ENCODE assay signal across 8 mouse cellular contexts in genomic region chr11:6465122-6465521, GRCm38 (mm10). TPM values are rescaled to one million over a fixed set of nuclear protein-coding genes. Genes with fewer than 3 reads are reported as not detected.
A peak's percentile ranks its signal among the peaks of the same experiment; 100 is the strongest.
DNase-seq lines count a peak whose midpoint lies in the region; ATAC-seq and TF ChIP-seq lines count a peak whose summit lies in the region.

No protein-coding gene starts in this region.

- H3K9ac ChIP-seq in forebrain, embryonic 14.5 days (ENCODE audit: low read length) = no peak overlapping the region
- no peak overlapping the region for H3K9ac ChIP-seq in intestine, embryonic 15.5 days
- H3K9ac ChIP-seq in midbrain, postnatal 0 days (replicated peaks; ENCODE audit: low read length, poor library complexity, severe bottlenecking) = no peak overlapping the region

- peak; percentile 81 for TF ChIP-seq CTCF in midbrain, postnatal 0 days (IDR thresholded peaks at IDR 0.05)

- ATAC-seq in forebrain, embryonic 14.5 days = peak; percentile 77
- ATAC-seq in intestine, embryonic 15.5 days = peak; percentile 69
- peak; percentile 77 for ATAC-seq in midbrain, postnatal 0 days (ENCODE audit: low FRiP score)

- peak; percentile 18 for DNase-seq in ovary, postnatal 10 days (ENCODE audit: low spot score)
- no peak for DNase-seq in ovary, adult 18-20 months (ENCODE audit: low spot score)
- DNase-seq in c-Kit-positive CD71-positive TER-119-negative erythroid progenitor cells, embryonic 14.5 days (ENCODE audit: low read depth) = peak; percentile 74
- DNase-seq in forebrain, embryonic 14.5 days (ENCODE audit: low spot score) = peak; percentile 92
- peak; percentile 71 for DNase-seq in liver
- peak; percentile 94 for DNase-seq in midbrain, postnatal 0 days (ENCODE audit: low spot score)
- DNase-seq in spleen, postnatal 36 days (ENCODE audit: low spot score in 2 of 2) = peak; percentile 63 to 73

- H3K4me3 ChIP-seq in forebrain, embryonic 14.5 days (ENCODE audit: low read depth, low read length) = no peak overlapping the region
- H3K4me3 ChIP-seq in intestine, embryonic 15.5 days (replicated peaks) = no peak overlapping the region
- H3K4me3 ChIP-seq in midbrain, postnatal 0 days (ENCODE audit: low read depth, low read length) = no peak overlapping the region

- no peaks in the 10 kb centered on the region for H3K27me3 ChIP-seq in forebrain, embryonic 14.5 days (replicated peaks; ENCODE audit: control insufficient read depth, insufficient read depth, low read length)
- H3K27me3 ChIP-seq in intestine, embryonic 15.5 days (replicated peaks) = no peaks in the 10 kb centered on the region
- no peaks in the 10 kb centered on the region for H3K27me3 ChIP-seq in midbrain, postnatal 0 days (ENCODE audit: insufficient read depth, low read length)

- peaks cover 27% of the 10 kb centered on the region; the same call in 1 of the 2 replicates for H3K36me3 ChIP-seq in forebrain, embryonic 14.5 days (ENCODE audit: control insufficient read depth, insufficient read depth, low read length)
- 0 out of 2 replicates have a peak, but pooled peaks cover 8% of the 10 kb centered on the region for H3K36me3 ChIP-seq in intestine, embryonic 15.5 days
- H3K36me3 ChIP-seq in midbrain, postnatal 0 days (ENCODE audit: insufficient read depth, low read length) = 0 out of 2 replicates have a peak, but pooled peaks cover 6% of the 10 kb centered on the region

- 30% methylated on average over 4 of the region's 4 CpGs for WGBS in forebrain, embryonic 14.5 days
- 28% methylated on average over 4 of the region's 4 CpGs for WGBS in intestine, embryonic 15.5 days
- WGBS in midbrain, postnatal 0 days = 22% methylated on average over 4 of the region's 4 CpGs

- H3K9me3 ChIP-seq in forebrain, embryonic 14.5 days (replicated peaks; ENCODE audit: control insufficient read depth, low read length) = no peaks in the 10 kb centered on the region
- H3K9me3 ChIP-seq in intestine, embryonic 15.5 days = no peaks in the 10 kb centered on the region
- H3K9me3 ChIP-seq in midbrain, postnatal 0 days (ENCODE audit: low read length) = no peaks in the 10 kb centered on the region

- H3K27ac ChIP-seq in forebrain, embryonic 14.5 days (ENCODE audit: low read depth, low read length) = no peak overlapping the region
- no peak overlapping the region for H3K27ac ChIP-seq in intestine, embryonic 15.5 days
- no peak overlapping the region for H3K27ac ChIP-seq in midbrain, postnatal 0 days (ENCODE audit: low read depth, low read length)

- H3K4me2 ChIP-seq in forebrain, embryonic 14.5 days (ENCODE audit: low read length) = no peak overlapping the region
- no peak overlapping the region for H3K4me2 ChIP-seq in intestine, embryonic 15.5 days (replicated peaks)
- no peak overlapping the region for H3K4me2 ChIP-seq in midbrain, postnatal 0 days (ENCODE audit: low read depth, low read length, poor library complexity, severe bottlenecking)

- peaks cover 6% of the 10 kb centered on the region for H3K4me1 ChIP-seq in forebrain, embryonic 14.5 days (ENCODE audit: control insufficient read depth, insufficient read depth, low read length)
- H3K4me1 ChIP-seq in intestine, embryonic 15.5 days (replicated peaks) = 0 out of 2 replicates have a peak, but pooled peaks cover 3% of the 10 kb centered on the region
- no peaks in the 10 kb centered on the region; the same call in 1 of the 2 replicates for H3K4me1 ChIP-seq in midbrain, postnatal 0 days (ENCODE audit: insufficient read depth, low read length)

RNA-seq across cellular contexts. Expression of gene Purb, which starts 10.6 kb away (rescaled TPM):
- polyA plus RNA-seq in forebrain, embryonic 14.5 days (2014; fragmentation: Nextera tagmentation; extraction: Ambion mirVana) = 8.7 and 12.1 TPM in 2 replicates
- polyA plus RNA-seq in intestine, embryonic 15.5 days (2015; fragmentation: Nextera tagmentation; extraction: Ambion mirVana) = 26.6 and 28.8 TPM in 2 replicates
- total RNA-seq in midbrain, postnatal 0 days (2014; rRNA removed) = 38.0 and 45.1 TPM in 2 replicates
- 12.2 and 14.2 TPM in 2 replicates for polyA plus RNA-seq in midbrain, postnatal 0 days (2015; fragmentation: Nextera tagmentation; extraction: Ambion mirVana)

RNA-seq across cellular contexts. Expression of gene H2afv, which starts 20.9 kb away (rescaled TPM):
- polyA plus RNA-seq in forebrain, embryonic 14.5 days (2014; fragmentation: Nextera tagmentation; extraction: Ambion mirVana) = 593 and 826 TPM in 2 replicates
- 424 and 429 TPM in 2 replicates for polyA plus RNA-seq in intestine, embryonic 15.5 days (2015; fragmentation: Nextera tagmentation; extraction: Ambion mirVana)
- 46.2 and 57.2 TPM in 2 replicates for total RNA-seq in midbrain, postnatal 0 days (2014; rRNA removed)
- 133 and 142 TPM in 2 replicates for polyA plus RNA-seq in midbrain, postnatal 0 days (2015; fragmentation: Nextera tagmentation; extraction: Ambion mirVana)

RNA-seq across cellular contexts. Expression of gene Ppia, which starts 49.9 kb away (rescaled TPM):
- 4,105 and 4,592 TPM in 2 replicates for polyA plus RNA-seq in forebrain, embryonic 14.5 days (2014; fragmentation: Nextera tagmentation; extraction: Ambion mirVana)
- 5,895 and 6,298 TPM in 2 replicates for polyA plus RNA-seq in intestine, embryonic 15.5 days (2015; fragmentation: Nextera tagmentation; extraction: Ambion mirVana)
- total RNA-seq in midbrain, postnatal 0 days (2014; rRNA removed) = 2,296 and 2,489 TPM in 2 replicates
- 5,099 and 5,106 TPM in 2 replicates for polyA plus RNA-seq in midbrain, postnatal 0 days (2015; fragmentation: Nextera tagmentation; extraction: Ambion mirVana)

RNA-seq across cellular contexts. Expression of gene Myo1g, which starts 55.6 kb away (rescaled TPM):
- 0.17 and 0.33 TPM in 2 replicates for polyA plus RNA-seq in forebrain, embryonic 14.5 days (2014; fragmentation: Nextera tagmentation; extraction: Ambion mirVana)
- 1.8 and 1.9 TPM in 2 replicates for polyA plus RNA-seq in intestine, embryonic 15.5 days (2015; fragmentation: Nextera tagmentation; extraction: Ambion mirVana)
- total RNA-seq in midbrain, postnatal 0 days (2014; rRNA removed) = 0.99 and 1.5 TPM in 2 replicates
- polyA plus RNA-seq in midbrain, postnatal 0 days (2015; fragmentation: Nextera tagmentation; extraction: Ambion mirVana) = 0.38 and 0.62 TPM in 2 replicates
